Comparison of ENCODE assay signal across 16 mouse cellular contexts in the genomic region with DNA sequence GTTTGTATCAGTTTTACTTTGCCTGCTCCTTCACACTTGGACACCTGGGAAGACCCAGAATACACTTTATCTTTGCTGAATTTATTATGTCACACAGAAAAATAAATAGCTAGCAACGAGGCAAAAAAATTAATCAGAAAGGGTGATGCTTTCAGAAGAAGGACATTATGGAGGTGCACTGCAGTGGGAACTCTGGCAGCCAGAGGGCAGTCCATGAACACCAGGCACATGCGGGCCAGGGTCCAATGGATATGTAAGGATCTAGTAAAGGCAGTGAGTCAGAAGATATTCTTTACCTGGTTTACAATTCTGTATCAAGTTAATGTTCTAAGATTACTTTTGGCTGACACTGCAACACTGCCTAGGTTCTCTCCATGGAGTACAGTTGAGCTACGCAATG. TPM values are rescaled to one million over a fixed set of nuclear protein-coding genes. Genes with fewer than 3 reads are reported as not detected.
DNase-seq lines count a peak whose midpoint lies in the region; ATAC-seq and TF ChIP-seq lines count a peak whose summit lies in the region.
"Had no signal": no experiment of that assay in that cellular context is flagged by ENCODE, and none has a peak within 500 bp of the region (broad histone marks: within the 10 kb centered on the region; RNA-seq: fewer than 3 reads in every experiment).

No protein-coding gene starts in this region.

- H3K4me1 ChIP-seq in liver, adult 2 months (ENCODE audit: control insufficient read depth, insufficient read depth, low read length): no peaks in the 10 kb centered on the region
- H3K4me1 ChIP-seq in liver, embryonic 12.5 days: no peaks in the 10 kb centered on the region
- H3K4me1 ChIP-seq in MEL (ENCODE audit: control insufficient read depth in 1 of 2, insufficient read depth in 2 of 2, low read length in 2 of 2): no peaks in the 10 kb centered on the region
- no peaks in the 10 kb centered on the region for H3K4me1 ChIP-seq in forebrain, embryonic 12.5 days
- H3K4me1 ChIP-seq: heart, embryonic 10.5 days; hindbrain, embryonic 12.5 days; limb, embryonic 12.5 days had no signal

- H3K79me2 ChIP-seq in liver, adult 2 months (ENCODE audit: control insufficient read depth, insufficient read depth, low read length): no peaks in the 10 kb centered on the region
- H3K79me2 ChIP-seq in MEL (ENCODE audit: control insufficient read depth, insufficient read depth, low read length, poor library complexity): no peaks in the 10 kb centered on the region

- no peak overlapping the region for H3K4me3 ChIP-seq in liver, adult 2 months (ENCODE audit: insufficient read depth, low read depth, low read length)
- H3K4me3 ChIP-seq in liver, embryonic 12.5 days: no peak overlapping the region
- no peak overlapping the region for H3K4me3 ChIP-seq in MEL (ENCODE audit: control insufficient read depth in 1 of 2, insufficient read depth in 1 of 2, low read depth in 2 of 2, low read length in 2 of 2)
- no peak overlapping the region for H3K4me3 ChIP-seq in forebrain, embryonic 12.5 days (replicated peaks)
- H3K4me3 ChIP-seq: heart, embryonic 10.5 days; hindbrain, embryonic 12.5 days; limb, embryonic 12.5 days had no signal

- 83% methylated on average over 3 of the region's 3 CpGs for WGBS in liver, adult 2 months
- 70% methylated on average over 3 of the region's 3 CpGs for WGBS in liver, embryonic 12.5 days (ENCODE audit: insufficient replicate concordance)
- 89% methylated on average over 3 of the region's 3 CpGs for whole genome bisulfite sequencing in forebrain, embryonic 12.5 days

- no peak overlapping the region for H3K4me2 ChIP-seq in liver, embryonic 12.5 days
- no peak overlapping the region for H3K4me2 ChIP-seq in forebrain, embryonic 12.5 days
- H3K4me2 ChIP-seq: hindbrain, embryonic 12.5 days; limb, embryonic 12.5 days had no signal

- H3K9me3 ChIP-seq in liver, embryonic 12.5 days (replicated peaks): no peaks in the 10 kb centered on the region
- H3K9me3 ChIP-seq in MEL (replicated peaks; ENCODE audit: insufficient read depth, low read length): no peaks in the 10 kb centered on the region
- H3K9me3 ChIP-seq in forebrain, embryonic 12.5 days: no peaks in the 10 kb centered on the region
- H3K9me3 ChIP-seq: heart, embryonic 10.5 days; hindbrain, embryonic 12.5 days; limb, embryonic 12.5 days had no signal

- no peak for TF ChIP-seq EP300 in MEL (IDR thresholded peaks at IDR 0.05; ENCODE audit: low read depth in 1 of 2, low read length in 2 of 2)

- no peaks in the 10 kb centered on the region for H3K36me3 ChIP-seq in liver, adult 2 months (ENCODE audit: control insufficient read depth, insufficient read depth, low read length)
- no peaks in the 10 kb centered on the region for H3K36me3 ChIP-seq in liver, embryonic 12.5 days
- H3K36me3 ChIP-seq in MEL (ENCODE audit: control insufficient read depth in 1 of 2, insufficient read depth in 2 of 2, low read length in 2 of 2): no peaks in the 10 kb centered on the region
- no peaks in the 10 kb centered on the region for H3K36me3 ChIP-seq in forebrain, embryonic 12.5 days (replicated peaks)
- H3K36me3 ChIP-seq: heart, embryonic 10.5 days; hindbrain, embryonic 12.5 days; limb, embryonic 12.5 days had no signal

- no peak for TF ChIP-seq POLR2A in liver, adult 2 months (IDR thresholded peaks at IDR 0.05; ENCODE audit: extremely low read depth, insufficient read depth, low read length)
- TF ChIP-seq POLR2A in MEL (IDR thresholded peaks at IDR 0.05; ENCODE audit: control insufficient read depth in 1 of 2, insufficient read depth in 1 of 2, low read depth in 1 of 2, low read length in 2 of 2, poor library complexity in 1 of 2): no peak

- H3K27me3 ChIP-seq in liver, adult 2 months (ENCODE audit: control insufficient read depth, insufficient read depth, low read length): no peaks in the 10 kb centered on the region
- no peaks in the 10 kb centered on the region for H3K27me3 ChIP-seq in liver, embryonic 12.5 days (replicated peaks)
- H3K27me3 ChIP-seq in MEL (ENCODE audit: control insufficient read depth in 1 of 2, insufficient read depth in 2 of 2, low read length in 2 of 2): no peaks in the 10 kb centered on the region
- no peaks in the 10 kb centered on the region for H3K27me3 ChIP-seq in forebrain, embryonic 12.5 days
- H3K27me3 ChIP-seq: hindbrain, embryonic 12.5 days; limb, embryonic 12.5 days had no signal

- no peak; the same call in 1 of the 2 replicates for TF ChIP-seq RAD21 in MEL (IDR thresholded peaks at IDR 0.05; ENCODE audit: low read depth, low read length)

- intact Hi-C loops in heart, postnatal 14 days (cut with DNase I): loop anchor here (5.0 kb wide), 1 partner anchor 78 kb away; no protein-coding TSS in a partner anchor

- no peak overlapping the region for H3K27ac ChIP-seq in liver, adult 2 months (replicated peaks; ENCODE audit: insufficient read depth, low read depth, low read length)
- H3K27ac ChIP-seq in liver, embryonic 12.5 days: no peak overlapping the region
- no peak overlapping the region for H3K27ac ChIP-seq in MEL (ENCODE audit: control insufficient read depth, low read depth, low read length)
- no peak overlapping the region for H3K27ac ChIP-seq in forebrain, embryonic 12.5 days
- H3K27ac ChIP-seq: heart, embryonic 10.5 days; hindbrain, embryonic 12.5 days; limb, embryonic 12.5 days had no signal

- peak; percentile 7 to 16 for DNase-seq in heart, postnatal 14 days
- DNase-seq in heart, adult 8-10 months (ENCODE audit: low spot score): no peak
- DNase-seq in liver, adult 2 months (ENCODE audit: extremely low read depth, low read depth, low spot score): no peak
- no peak for DNase-seq in MEL (ENCODE audit: low read depth, low spot score)
- no peak for DNase-seq in adrenal gland, adult 18-20 months (ENCODE audit: low spot score in 2 of 2)
- DNase-seq: adrenal gland, adult 2 months; cerebellum, postnatal 25 days; kidney, adult 8-10 months; lung, postnatal 4 days; thymus, postnatal 25 days had no signal

- peak; percentile 27; the same call in 1 of the 2 replicates for TF ChIP-seq CTCF in liver, adult 2 months (IDR thresholded peaks at IDR 0.05; ENCODE audit: low read depth, low read length)
- TF ChIP-seq CTCF in MEL (IDR thresholded peaks at IDR 0.05 in 2 of 3, conservative IDR thresholded peaks at IDR 0.05 in 1 of 3; ENCODE audit: control insufficient read depth in 1 of 3, insufficient read depth in 1 of 3, low read depth in 2 of 3, low read length in 3 of 3, poor library complexity in 1 of 3, severe bottlenecking in 1 of 3): peak in 2 of 3 experiments; percentile 6 to 15; a peak in 2 of 6 replicates

- no peak overlapping the region for H3K9ac ChIP-seq in liver, adult 2 months (ENCODE audit: low read depth, low read length)
- H3K9ac ChIP-seq in liver, embryonic 12.5 days: no peak overlapping the region
- H3K9ac ChIP-seq in MEL (ENCODE audit: control insufficient read depth, low read depth, low read length, poor library complexity, severe bottlenecking): no peak overlapping the region
- no peak overlapping the region for H3K9ac ChIP-seq in forebrain, embryonic 12.5 days
- H3K9ac ChIP-seq: hindbrain, embryonic 12.5 days; limb, embryonic 12.5 days had no signal

- ATAC-seq in liver, embryonic 12.5 days: no peak
- ATAC-seq in hematopoietic stem cell, adult 5-6 weeks (replicated peaks in 1 of 2; ENCODE audit: insufficient read depth in 1 of 2, low FRiP score in 2 of 2, low TSS enrichment in 1 of 2, low read depth in 1 of 2, poor library complexity in 2 of 2, severe bottlenecking in 2 of 2): peak; percentile 45 to 56; a peak in 2 of 4 replicates
- no peak for ATAC-seq in forebrain, embryonic 12.5 days (ENCODE audit: low FRiP score)

TF ChIP-seq in MEL, 35 proteins besides CTCF, POLR2A, EP300 and RAD21:
- TF ChIP-seq SMC3 (IDR thresholded peaks at IDR 0.05; ENCODE audit: low read depth, low read length): peak; percentile 24; the same call in 1 of the 2 replicates
- TF ChIP-seq GATA1 (IDR thresholded peaks at IDR 0.05; ENCODE audit: low read depth, low read length): no peak
TF ChIP-seq in MEL: peak in this region for 1.

RNA-seq across cellular contexts. Expression of gene Fap, which starts 24.2 kb away (rescaled TPM):
- 1 to 10 TPM; 7.2 to 8.1 TPM for total RNA-seq in heart, postnatal 14 days (2021)
- 1 to 10 TPM; 2.3 to 4.4 (median 3.0) TPM for total RNA-seq in heart, adult 8-10 months (2022)
- 0.40 and 0.74 TPM in 2 replicates for total RNA-seq in liver, adult 2 months (2014; rRNA removed)
- polyA plus RNA-seq in liver, adult 2 months (2012; rRNA removed): 0.09 and 0.20 TPM in 2 replicates
- 0.66 and 1.2 TPM in 2 replicates for polyA plus RNA-seq in liver, embryonic 12.5 days (2016; fragmentation: Nextera tagmentation; extraction: Ambion mirVana)
- total RNA-seq in MEL (2012; rRNA removed): 0.07 and 0.23 TPM in 2 replicates
- polyA plus RNA-seq in MEL (2012; ENCODE audit: insufficient read depth in 1 of 2, insufficient read length in 2 of 2, low read depth in 1 of 2, low replicate concordance in 2 of 2, missing spikeins in 1 of 2): under 1 TPM in 1 of 2 experiments, not detected in 1; 0.17 TPM
- total RNA-seq in hematopoietic stem cell, adult 5-6 weeks (2017): 2.2 and 13.9 TPM in 2 replicates
- total RNA-seq in adrenal gland, adult 18-20 months (2021): 1 to 10 TPM; 2.1 to 3.2 TPM
- 1.6 TPM in 2 replicates for polyA plus RNA-seq in forebrain, embryonic 12.5 days (2016; fragmentation: Nextera tagmentation; extraction: Ambion mirVana)

Comparison
In these comparisons a context has a peak if more than half of its experiments do, and no peak if none do; other contexts are left out.
1. DNase-seq: peak in heart, postnatal 14 days (2 of 2); none in heart, adult 8-10 months (single experiment), liver, adult 2 months (single experiment), MEL (single experiment) and adrenal gland, adult 18-20 months (0 of 2).
2. ATAC-seq: peak in hematopoietic stem cell, adult 5-6 weeks (2 of 2); none in liver, embryonic 12.5 days (single experiment) and forebrain, embryonic 12.5 days (single experiment).